Mouse (Mus musculus) embryonic fibroblast, embryonic 13.5 days (primary cell): ENCODE data around the gene Jmjd7. TPM values are rescaled to one million over a fixed set of nuclear protein-coding genes. Genes with fewer than 3 reads are reported as not detected.

Experiments used
- H3K27ac ChIP-seq: 2 replicates; pipeline ENCODE4 v1.5.1; 2012; ENCODE audit warnings: low read length, control low read depth, inconsistent platforms; ENCODE audit not compliant: insufficient read depth
- H3K4me1 ChIP-seq: 2 replicates; pipeline ENCODE4 v1.6.1; 2011; ENCODE audit warnings: low read length; ENCODE audit not compliant: control insufficient read depth, insufficient read depth
- H3K4me3 ChIP-seq: 2 replicates; pipeline ENCODE4 v1.5.1; 2011; ENCODE audit warnings: mild to moderate bottlenecking, control low read depth, low read length; ENCODE audit not compliant: insufficient read depth
- CTCF ChIP-seq: IDR thresholded peaks from 2 replicates; pipeline ENCODE4 v1.5.1; 2011; ENCODE audit warnings: mild to moderate bottlenecking, control low read depth, low read length, moderate library complexity, borderline replicate concordance; ENCODE audit not compliant: insufficient read depth
- POLR2A ChIP-seq: IDR thresholded peaks from 2 replicates; pipeline ENCODE4 v1.6.1; 2011; ENCODE audit warnings: low read depth, mild to moderate bottlenecking, control low read depth, low read length, moderate library complexity
- polyA plus RNA-seq: library from polyadenylated mRNA; stranded (reverse); fragments of >200 nt; gene quantifications from 2 replicates; pipeline ENCODE4 v1.2.4, GENCODE M21; 2011; ENCODE audit warnings: low read depth; ENCODE audit not compliant: missing spikeins, insufficient read length

The Jmjd7 gene
- polyA plus RNA-seq, 1 experiment, result 4.4 TPM

- TF ChIP-seq CTCF, result peak; percentile 47; the same call in 1 of the 2 replicates
- TF ChIP-seq POLR2A, result no peak
- no peaks in the 10 kb centered on the region for H3K4me1 ChIP-seq
- H3K4me3 ChIP-seq, result no peak overlapping the region
- H3K27ac ChIP-seq, result no peak overlapping the region
Measured at GRCm38 (mm10) chr2:120011462-120012200, 15.7 kb upstream of the Jmjd7 start.

GRCm38 (mm10) chr2:120012924-120013323, 14.4 kb upstream of the Jmjd7 start:
- TF ChIP-seq POLR2A, result no peak
- no peak for TF ChIP-seq CTCF
- Histone ChIP-seq H3K27ac (no peak overlapping the region), H3K4me3 (no peak overlapping the region), H3K4me1 (no peaks in the 10 kb centered on the region)

- H3K27ac ChIP-seq, result no peak overlapping the region
- no peaks in the 10 kb centered on the region for H3K4me1 ChIP-seq
- no peak overlapping the region for H3K4me3 ChIP-seq
- TF ChIP-seq POLR2A, result no peak
- TF ChIP-seq CTCF, result no peak
Measured at GRCm38 (mm10) chr2:120013831-120014486, 13.3 kb upstream of the Jmjd7 start.

- Histone ChIP-seq H3K4me1 (no peaks in the 10 kb centered on the region), H3K4me3 (no peak overlapping the region), H3K27ac (no peak overlapping the region)
- no peak for TF ChIP-seq CTCF
- TF ChIP-seq POLR2A, result no peak
Measured at GRCm38 (mm10) chr2:120015882-120016281, 11.4 kb upstream of the Jmjd7 start.

- H3K4me3 ChIP-seq, result no peak overlapping the region
- no peaks in the 10 kb centered on the region for H3K4me1 ChIP-seq
- TF ChIP-seq CTCF, result no peak
- TF ChIP-seq POLR2A, result no peak
- H3K27ac ChIP-seq, result no peak overlapping the region
Measured at GRCm38 (mm10) chr2:120017599-120017998, 9.7 kb upstream of the Jmjd7 start.

GRCm38 (mm10) chr2:120024337-120024736, 2.9 kb upstream of the Jmjd7 start:
- TF ChIP-seq POLR2A, result no peak
- TF ChIP-seq CTCF, result no peak

GRCm38 (mm10) chr2:120027950-120028331, 658 bp downstream of the Jmjd7 start:
- H3K4me3 ChIP-seq, result peak overlapping the region; percentile 66
- peak overlapping the region; percentile 45 for H3K27ac ChIP-seq
- peaks cover 5% of the 10 kb centered on the region for H3K4me1 ChIP-seq
- TF ChIP-seq POLR2A (no peak; the same call in 1 of the 2 replicates), CTCF (no peak)

More at GRCm38 (mm10) chr2:120024337-120024736, 2.9 kb upstream of the Jmjd7 start:
- Histone ChIP-seq H3K4me3 (no peak overlapping the region), H3K27ac (no peak overlapping the region), H3K4me1 (peaks cover 5% of the 10 kb centered on the region)

GRCm38 (mm10) chr2:120030380-120030779, 3.1 kb downstream of the Jmjd7 start:
- TF ChIP-seq CTCF (no peak), POLR2A (no peak)
- Histone ChIP-seq H3K27ac (no peak overlapping the region), H3K4me3 (no peak overlapping the region), H3K4me1 (peaks cover 5% of the 10 kb centered on the region)

GRCm38 (mm10) chr2:120032726-120033467, 5.6 kb downstream of the Jmjd7 start, which contains the start of gene Pla2g4b:
Gene Pla2g4b (plus strand): TSS chr2:120033417.
- peaks cover 5% of the 10 kb centered on the region for H3K4me1 ChIP-seq
- no peak within 1 kb of the TSS for H3K27ac ChIP-seq
- no peak within 1 kb of the TSS for H3K4me3 ChIP-seq
- TF ChIP-seq POLR2A (no peak), CTCF (no peak)
